Mouse (Mus musculus) heart, embryonic 15.5 days (tissue): ENCODE measurements around the gene Aars2. TPM values are rescaled to one million over a fixed set of nuclear protein-coding genes. Genes with fewer than 3 reads are reported as not detected.
A peak's percentile ranks its signal among the peaks of the same experiment; 100 is the strongest.

Experiments used
- ATAC-seq: fragments of 200-750 bp; cut with Nextera tagmentation; replicated peaks from 2 replicates; pipeline ENCODE4 v1.8.0; 2017; ENCODE audit warnings: low read depth, moderate TSS enrichment; ENCODE audit not compliant: insufficient number of reproducible peaks, insufficient read depth, low FRiP score
- H3K27ac ChIP-seq: fragments of 300-500 bp; sonication (generic); 2 replicates; pipeline ENCODE4 v1.5.1; 2015; ENCODE audit warnings: mild to moderate bottlenecking, inconsistent platforms
- H3K27me3 ChIP-seq: fragments of 300-500 bp; sonication (generic); 2 replicates; pipeline ENCODE4 v1.6.1; 2015; ENCODE audit warnings: inconsistent platforms
- H3K36me3 ChIP-seq: fragments of 300-500 bp; sonication (generic); 2 replicates; pipeline ENCODE4 v1.6.1; 2015; ENCODE audit warnings: mild to moderate bottlenecking, inconsistent platforms
- H3K4me1 ChIP-seq: fragments of 300-500 bp; sonication (generic); replicated peaks from 2 replicates; pipeline ENCODE4 v1.6.1; 2015; ENCODE audit warnings: inconsistent platforms
- H3K4me2 ChIP-seq: fragments of 300-500 bp; sonication (generic); 2 replicates; pipeline ENCODE4 v1.6.1; 2015; ENCODE audit warnings: inconsistent platforms, mild to moderate bottlenecking, moderate library complexity
- H3K4me3 ChIP-seq: fragments of 300-500 bp; sonication (generic); 2 replicates; pipeline ENCODE4 v1.5.1; 2015; ENCODE audit warnings: mild to moderate bottlenecking, inconsistent platforms
- H3K9ac ChIP-seq: fragments of 300-500 bp; sonication (generic); 2 replicates; pipeline ENCODE4 v1.6.1; 2015; ENCODE audit warnings: mild to moderate bottlenecking, inconsistent platforms
- H3K9me3 ChIP-seq: fragments of 300-500 bp; sonication (generic); replicated peaks from 2 replicates; pipeline ENCODE4 v1.6.1; 2016; ENCODE audit warnings: inconsistent platforms
- WGBS: fragments of 180-500 bp; shearing (Covaris S2); methylation state at CpG from one replicate; pipeline ENCODE4 v1.1.7; 2015; ENCODE audit warnings: mixed read lengths; 5-methylcytosine and 5-hydroxymethylcytosine counted together
- polyA plus RNA-seq: library from polyadenylated mRNA; unstranded; fragments of >200 nt; fragmentation: Nextera tagmentation; extraction: Ambion mirVana; gene quantifications from 2 replicates; pipeline ENCODE4 v1.2.1, GENCODE M21; 2015

Aars2 gene
- polyA plus RNA-seq = 19.2 and 22.5 TPM in 2 replicates

DNA sequence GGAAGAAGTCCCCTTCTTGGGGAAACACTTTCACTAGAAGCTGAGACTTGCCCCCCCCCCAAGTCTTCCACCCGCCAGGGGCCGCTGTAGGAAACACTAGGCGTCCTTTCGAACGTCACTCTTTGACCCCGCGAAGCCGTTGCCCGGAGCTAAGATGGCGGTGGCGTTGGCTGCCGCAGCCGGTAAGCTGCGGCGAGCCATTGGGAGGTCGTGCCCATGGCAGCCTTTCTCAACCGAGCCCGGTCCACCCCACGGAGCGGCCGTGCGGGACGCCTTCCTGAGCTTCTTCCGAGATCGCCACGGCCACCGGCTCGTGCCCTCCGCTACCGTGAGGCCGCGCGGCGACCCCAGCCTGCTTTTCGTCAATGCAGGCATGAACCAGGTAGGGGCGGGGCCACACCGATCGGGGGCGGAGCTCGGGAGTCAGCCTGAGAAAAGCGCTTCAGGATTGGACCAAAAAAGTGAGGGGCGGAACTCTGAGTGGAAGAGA is at the start of gene Aars2:
Gene Aars2, plus strand, starts transcription at position 142 of the 490 bp plus-strand sequence.
- Histone ChIP-seq H3K4me2 (peak within 1 kb of the TSS; percentile 61), H3K36me3 (peaks cover 23% of the 10 kb centered on the region), H3K4me1 (peaks cover 17% of the 10 kb centered on the region), H3K4me3 (peak within 1 kb of the TSS; percentile 95), H3K27me3 (no peaks in the 10 kb centered on the region), H3K9ac (peak within 1 kb of the TSS; percentile 92), H3K9me3 (no peaks in the 10 kb centered on the region), H3K27ac (peak within 1 kb of the TSS; percentile 94)
- ATAC-seq = peak; percentile 85
- under 1% methylated on average over 42 of the region's 42 CpGs for WGBS

DNA sequence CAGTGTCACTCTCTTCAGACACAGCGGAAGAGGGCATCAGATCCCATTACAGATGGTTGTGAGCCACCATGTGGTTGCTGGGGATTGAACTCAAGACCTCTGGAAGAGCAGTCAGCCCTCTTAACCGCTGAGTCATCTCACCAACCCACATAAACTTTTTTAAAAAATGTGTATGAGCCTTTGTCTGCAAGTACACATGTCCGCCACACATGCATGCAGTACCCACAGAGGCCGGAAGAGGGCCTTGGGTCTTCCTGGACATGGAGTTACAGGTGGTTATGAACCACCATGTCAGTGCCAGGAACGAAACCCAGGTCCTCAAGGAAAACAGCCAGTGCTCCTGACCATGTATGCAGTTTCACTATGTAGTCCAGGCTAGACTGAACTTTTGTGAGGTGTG is 49.2 kb upstream of the Aars2 start:
- Histone ChIP-seq H3K27ac (no peak overlapping the region), H3K9me3 (no peaks in the 10 kb centered on the region), H3K9ac (no peak overlapping the region), H3K4me2 (no peak overlapping the region), H3K27me3 (no peaks in the 10 kb centered on the region), H3K36me3 (no peaks in the 10 kb centered on the region), H3K4me3 (no peak overlapping the region), H3K4me1 (no peaks in the 10 kb centered on the region)
- WGBS = 85% methylated on average over 5 of the region's 5 CpGs
- ATAC-seq = no peak

DNA sequence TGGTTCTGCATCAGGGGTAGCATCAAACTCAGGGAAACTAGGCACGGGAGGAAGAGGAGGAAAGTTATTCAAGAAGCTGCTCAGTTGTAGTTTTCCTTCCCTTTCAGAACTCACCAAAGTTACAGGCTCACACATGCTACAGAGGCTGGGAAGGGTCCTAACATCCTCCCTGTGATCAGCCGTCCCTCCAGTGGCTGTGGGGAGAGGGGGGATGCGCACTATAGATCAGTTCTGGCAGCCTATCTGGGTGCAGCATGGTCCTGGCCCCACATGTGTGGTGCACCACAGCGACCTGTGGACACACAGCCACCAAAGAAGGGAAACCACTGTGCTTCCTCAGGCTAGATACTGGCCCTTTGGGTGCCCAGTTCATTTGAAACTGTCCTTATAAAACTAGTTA is 48.1 kb upstream of the Aars2 start:
- 67% methylated on average over 4 of the region's 4 CpGs for WGBS
- no peak overlapping the region for H3K9ac ChIP-seq

DNA sequence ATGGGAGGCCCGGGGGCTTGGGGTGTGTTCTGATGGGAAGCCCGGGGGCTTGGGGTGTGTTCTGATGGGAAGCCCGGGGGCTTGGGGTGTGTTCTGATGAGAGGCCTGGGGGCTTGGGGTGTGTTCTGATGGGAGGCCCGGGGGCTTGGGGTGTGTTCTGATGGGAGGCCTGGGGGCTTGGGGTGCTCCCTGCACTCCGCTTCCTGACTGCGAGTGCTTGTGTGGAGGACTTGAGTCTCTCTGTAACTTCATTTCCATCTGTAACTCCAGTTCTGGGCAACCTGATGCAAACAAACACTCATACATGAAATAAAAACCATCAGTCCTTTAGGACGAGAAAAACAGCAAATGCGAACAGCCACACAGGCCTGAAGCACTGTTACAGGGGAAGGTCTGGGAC is 47.6 kb upstream of the Aars2 start:
- no peak for ATAC-seq
- WGBS = 82% methylated on average over 8 of the region's 8 CpGs
- no peaks in the 10 kb centered on the region for H3K4me1 ChIP-seq

More for the DNA sequence above, 48.1 kb upstream of the Aars2 start:
- Histone ChIP-seq H3K4me3 (no peak overlapping the region), H3K4me1 (no peaks in the 10 kb centered on the region), H3K36me3 (no peaks in the 10 kb centered on the region), H3K27ac (no peak overlapping the region), H3K27me3 (no peaks in the 10 kb centered on the region), H3K4me2 (no peak overlapping the region), H3K9me3 (no peaks in the 10 kb centered on the region)
- no peak for ATAC-seq

DNA sequence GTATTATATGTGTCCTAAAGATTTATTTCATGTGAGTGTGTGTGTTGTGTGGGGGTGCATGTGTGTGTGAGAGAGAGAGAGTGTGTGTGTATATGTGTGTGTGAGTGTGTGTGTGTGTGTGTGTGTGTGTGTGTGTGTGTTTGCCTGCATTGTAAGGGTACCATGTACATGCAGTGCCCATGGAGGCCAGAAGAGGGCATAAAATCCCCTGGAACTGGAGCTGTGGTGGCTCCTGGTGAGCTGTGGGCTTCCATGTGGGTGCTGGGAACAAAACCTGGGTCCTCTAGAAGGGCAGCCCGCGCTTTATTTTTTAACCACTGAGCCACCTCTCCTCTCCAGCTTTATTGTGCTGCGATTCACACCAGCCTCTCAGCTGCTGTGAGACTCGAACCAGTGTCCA is 44.1 kb upstream of the Aars2 start:
- no peak overlapping the region for H3K27ac ChIP-seq
- no peaks in the 10 kb centered on the region for H3K27me3 ChIP-seq
- no peaks in the 10 kb centered on the region; the same call in 1 of the 2 replicates for H3K36me3 ChIP-seq
- ATAC-seq = no peak
- H3K9me3 ChIP-seq = 0 out of 2 replicates have a peak, but pooled peaks cover 3% of the 10 kb centered on the region
- H3K4me3 ChIP-seq = no peak overlapping the region
- no peak overlapping the region for H3K4me2 ChIP-seq
- H3K4me1 ChIP-seq = no peaks in the 10 kb centered on the region
- no peak overlapping the region for H3K9ac ChIP-seq
- WGBS = 87% methylated on average over 4 of the region's 4 CpGs

More for the DNA sequence above, 47.6 kb upstream of the Aars2 start:
- Histone ChIP-seq H3K4me2 (no peak overlapping the region), H3K36me3 (no peaks in the 10 kb centered on the region), H3K27ac (no peak overlapping the region), H3K9ac (no peak overlapping the region), H3K27me3 (no peaks in the 10 kb centered on the region), H3K9me3 (no peaks in the 10 kb centered on the region), H3K4me3 (no peak overlapping the region)

DNA sequence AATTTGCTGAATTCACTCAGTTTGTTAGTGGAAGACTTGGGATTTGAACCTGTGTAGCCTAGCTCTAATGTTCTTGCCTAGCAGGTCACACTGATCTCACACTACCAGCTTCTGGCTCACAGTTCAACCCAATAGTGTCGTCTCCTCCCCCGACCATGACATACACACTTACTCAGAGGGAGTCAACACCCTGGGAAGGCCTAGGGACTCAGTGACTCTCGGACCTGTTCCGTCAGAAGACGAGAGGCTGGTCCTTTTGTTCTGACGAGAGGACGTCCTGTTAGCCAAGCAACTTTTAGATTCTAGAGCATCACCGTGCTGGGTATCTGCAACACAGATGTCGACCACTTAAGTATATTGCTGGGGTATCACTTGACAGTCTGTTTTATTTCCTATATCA is 42.4 kb upstream of the Aars2 start:
- no peaks in the 10 kb centered on the region for H3K4me1 ChIP-seq
- H3K36me3 ChIP-seq = no peaks in the 10 kb centered on the region; the same call in 1 of the 2 replicates
- no peak overlapping the region for H3K9ac ChIP-seq
- WGBS = 74% methylated on average over 9 of the region's 9 CpGs
- H3K27me3 ChIP-seq = no peaks in the 10 kb centered on the region
- no peak overlapping the region for H3K4me2 ChIP-seq
- ATAC-seq = no peak
- H3K9me3 ChIP-seq = 0 out of 2 replicates have a peak, but pooled peaks cover 3% of the 10 kb centered on the region
- H3K27ac ChIP-seq = no peak overlapping the region
- H3K4me3 ChIP-seq = no peak overlapping the region

DNA sequence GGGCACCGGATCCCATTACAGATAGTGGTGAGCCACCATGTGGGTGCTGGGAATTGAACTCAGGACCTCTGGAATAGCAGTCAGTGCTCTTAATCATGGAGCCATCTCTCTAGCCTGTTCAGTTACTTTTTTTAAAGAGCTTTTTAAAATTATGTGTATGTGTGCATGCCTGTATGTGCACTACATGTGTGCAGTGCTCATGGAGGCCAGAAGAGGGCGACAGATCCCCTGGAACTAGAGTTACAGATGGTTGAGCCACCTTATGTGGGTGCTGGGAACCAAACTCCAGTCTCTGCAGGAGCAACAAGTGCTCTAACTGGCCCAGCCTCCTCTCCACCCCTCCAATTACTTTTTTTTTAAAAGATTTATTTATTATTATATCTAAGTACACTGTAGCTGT is 39.9 kb upstream of the Aars2 start:
- no peaks in the 10 kb centered on the region for H3K4me1 ChIP-seq
- WGBS = 53% methylated on average over 2 of the region's 2 CpGs
- 0 out of 2 replicates have a peak, but pooled peaks cover 3% of the 10 kb centered on the region for H3K9me3 ChIP-seq
- H3K9ac ChIP-seq = no peak overlapping the region
- no peak overlapping the region for H3K27ac ChIP-seq
- ATAC-seq = no peak
- H3K27me3 ChIP-seq = no peaks in the 10 kb centered on the region
- no peaks in the 10 kb centered on the region; the same call in 1 of the 2 replicates for H3K36me3 ChIP-seq
- no peak overlapping the region for H3K4me3 ChIP-seq
- H3K4me2 ChIP-seq = no peak overlapping the region

DNA sequence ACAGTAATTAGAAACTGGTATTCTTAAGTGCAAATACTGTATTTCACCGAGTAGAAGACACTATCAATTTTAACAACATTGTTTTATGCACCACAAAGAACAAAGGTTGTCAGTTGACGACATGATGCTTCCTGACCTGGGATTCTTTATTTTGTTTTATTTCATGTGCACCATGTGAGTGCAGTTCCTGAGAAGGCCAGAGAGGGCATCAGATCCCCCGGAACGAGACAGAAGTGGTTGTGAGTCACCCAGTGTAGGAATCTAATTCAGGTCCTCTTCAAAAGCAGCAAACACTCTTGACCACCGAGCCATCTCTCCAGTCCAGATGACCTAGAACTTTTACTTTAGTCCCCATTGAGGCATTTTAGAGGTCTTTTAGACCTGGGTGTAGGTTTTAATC is 38.3 kb upstream of the Aars2 start:
- Histone ChIP-seq H3K27me3 (no peaks in the 10 kb centered on the region), H3K4me3 (no peak overlapping the region), H3K27ac (no peak overlapping the region), H3K4me2 (no peak overlapping the region), H3K9me3 (0 out of 2 replicates have a peak, but pooled peaks cover 3% of the 10 kb centered on the region), H3K36me3 (no peaks in the 10 kb centered on the region; the same call in 1 of the 2 replicates), H3K4me1 (no peaks in the 10 kb centered on the region), H3K9ac (no peak overlapping the region)
- ATAC-seq = no peak
- 77% methylated on average over 5 of the region's 5 CpGs for WGBS

DNA sequence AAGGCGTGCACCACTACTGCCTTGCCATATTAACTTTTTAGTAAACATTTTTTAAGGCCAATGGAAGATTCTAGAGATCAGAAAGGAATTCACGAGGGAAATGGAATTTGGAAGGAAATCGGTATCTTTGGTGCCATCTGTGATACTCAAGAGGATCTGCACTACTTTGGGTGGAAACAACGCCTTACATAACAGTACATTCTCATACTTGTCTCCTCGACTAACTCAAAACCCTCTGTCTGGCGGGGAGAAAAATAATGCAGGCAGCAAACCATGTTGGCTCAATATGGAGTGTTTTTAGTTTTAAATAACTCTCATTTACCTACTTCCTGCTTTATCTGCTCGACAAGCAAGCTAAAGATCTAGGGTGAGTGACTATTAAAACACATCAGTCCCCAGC is 35.9 kb upstream of the Aars2 start:
- Histone ChIP-seq H3K4me3 (no peak overlapping the region), H3K9me3 (0 out of 2 replicates have a peak, but pooled peaks cover 3% of the 10 kb centered on the region), H3K9ac (no peak overlapping the region), H3K27ac (no peak overlapping the region), H3K36me3 (no peaks in the 10 kb centered on the region; the same call in 1 of the 2 replicates), H3K4me2 (no peak overlapping the region), H3K4me1 (peaks cover 11% of the 10 kb centered on the region), H3K27me3 (peaks cover 5% of the 10 kb centered on the region; the same call in 1 of the 2 replicates)
- ATAC-seq = no peak
- WGBS = 73% methylated on average over 7 of the region's 7 CpGs

DNA sequence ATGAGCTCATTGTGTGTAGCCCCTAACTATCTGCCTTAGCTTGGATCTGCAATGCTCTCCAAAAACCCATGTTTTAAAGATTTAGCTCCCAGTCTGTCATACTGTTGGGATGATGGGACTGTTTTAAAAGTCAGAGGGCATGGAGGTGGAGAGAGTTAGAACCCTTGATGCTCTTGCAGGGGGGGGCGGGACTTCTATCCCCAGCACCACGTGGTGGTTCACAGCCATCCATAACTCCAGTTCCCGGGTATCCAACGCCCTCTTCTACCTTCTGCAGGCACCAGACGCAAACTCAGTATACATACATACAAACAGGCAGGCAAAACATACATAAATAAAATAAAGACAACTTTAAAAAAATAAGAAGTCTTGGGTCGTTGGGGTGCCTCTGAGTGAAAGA is 33.0 kb upstream of the Aars2 start:
- no peak overlapping the region for H3K9ac ChIP-seq
- peaks cover 18% of the 10 kb centered on the region for H3K4me1 ChIP-seq
- H3K4me2 ChIP-seq = no peak overlapping the region
- no peaks in the 10 kb centered on the region for H3K9me3 ChIP-seq
- no peak for ATAC-seq
- H3K27ac ChIP-seq = no peak overlapping the region
- H3K27me3 ChIP-seq = peaks cover 16% of the 10 kb centered on the region
- H3K36me3 ChIP-seq = no peaks in the 10 kb centered on the region
- no peak overlapping the region for H3K4me3 ChIP-seq
- WGBS = 71% methylated on average over 6 of the region's 6 CpGs

DNA sequence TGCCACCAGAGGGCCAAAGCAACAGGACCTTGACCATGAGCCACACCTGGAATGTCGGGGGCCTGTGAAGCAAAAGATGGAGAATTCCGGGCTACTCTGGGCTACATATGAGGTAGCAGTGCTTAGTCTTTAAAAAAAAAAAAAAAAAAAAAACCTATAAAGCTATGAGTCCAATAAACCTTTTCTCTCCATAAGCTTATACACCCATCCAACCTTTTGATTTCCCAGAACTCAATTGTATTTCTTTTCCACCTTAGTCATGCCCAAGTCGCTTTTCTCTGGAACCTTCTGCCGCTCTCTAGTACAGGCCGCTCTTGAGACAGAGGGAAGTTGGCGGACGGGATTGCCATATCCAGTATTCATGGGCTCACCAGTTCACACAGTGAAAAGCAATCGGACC is 32.5 kb upstream of the Aars2 start:
- Histone ChIP-seq H3K4me1 (peaks cover 20% of the 10 kb centered on the region), H3K9me3 (no peaks in the 10 kb centered on the region), H3K9ac (peak overlapping the region; percentile 36; the same call in 1 of the 2 replicates), H3K4me2 (peak overlapping the region; percentile 77), H3K27ac (no peak overlapping the region), H3K4me3 (peak overlapping the region; percentile 52), H3K36me3 (no peaks in the 10 kb centered on the region), H3K27me3 (peaks cover 16% of the 10 kb centered on the region)
- WGBS = 69% methylated on average over 8 of the region's 8 CpGs
- ATAC-seq = no peak
